Mouse (Mus musculus) Muller cell, postnatal 12 days (primary cell): ENCODE measurements around the gene Kcnq1.

Experiments used
- DNase-seq: peaks from one replicate; pipeline ENCODE4 v3.0.0-alpha.2; 2015; ENCODE audit errors: inconsistent ontology term

The Kcnq1 gene

DNA sequence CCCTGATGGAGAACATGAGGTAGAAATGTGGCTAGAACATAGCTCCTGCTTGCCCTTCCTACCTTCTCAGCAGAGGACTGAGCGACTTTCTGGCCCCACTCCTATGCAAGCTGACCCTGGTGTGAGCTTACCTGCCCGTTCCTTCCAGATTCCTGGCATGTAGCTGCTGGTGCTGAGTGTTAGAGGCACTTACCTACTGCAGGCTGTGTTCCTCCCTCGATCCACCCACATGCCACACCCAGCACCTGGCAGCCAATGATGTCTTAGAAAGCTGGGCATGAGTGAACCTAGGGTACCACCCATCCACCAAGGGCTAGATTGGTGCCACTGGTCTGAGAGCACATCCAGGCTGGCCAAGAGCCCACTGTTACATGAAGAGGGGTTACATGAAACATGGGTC is 12.3 kb upstream of the Kcnq1 start:
- no peak for DNase-seq

GRCm38 (mm10) chr7:143094592-143095553 is 11.3 kb upstream of the Kcnq1 start, which contains the start of gene Trpm5:
TSS of gene Trpm5 (minus strand) at chr7:143094642.
- DNase-seq: peak; percentile 40

DNA sequence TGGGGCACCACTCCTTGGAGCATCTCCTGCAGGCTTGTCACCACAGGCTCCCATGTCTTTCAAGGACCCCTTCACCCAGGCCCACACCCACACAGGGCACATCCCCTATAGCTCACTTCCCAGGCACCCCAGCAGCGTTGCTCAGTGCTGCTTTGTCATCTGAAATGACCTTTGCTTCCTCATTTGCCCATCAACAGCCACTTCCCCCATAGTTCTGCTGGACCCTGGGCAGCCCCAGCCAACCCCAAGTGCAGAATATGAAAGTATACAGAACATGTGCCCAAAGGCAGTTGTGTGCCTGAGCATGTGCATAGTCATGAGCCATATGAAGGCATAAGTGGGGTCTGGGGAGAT is 10.6 kb upstream of the Kcnq1 start:
- DNase-seq: no peak

- peak; percentile 59 for DNase-seq
Observed at GRCm38 (mm10) chr7:143100759-143101158, 5.4 kb upstream of the Kcnq1 start.

DNA sequence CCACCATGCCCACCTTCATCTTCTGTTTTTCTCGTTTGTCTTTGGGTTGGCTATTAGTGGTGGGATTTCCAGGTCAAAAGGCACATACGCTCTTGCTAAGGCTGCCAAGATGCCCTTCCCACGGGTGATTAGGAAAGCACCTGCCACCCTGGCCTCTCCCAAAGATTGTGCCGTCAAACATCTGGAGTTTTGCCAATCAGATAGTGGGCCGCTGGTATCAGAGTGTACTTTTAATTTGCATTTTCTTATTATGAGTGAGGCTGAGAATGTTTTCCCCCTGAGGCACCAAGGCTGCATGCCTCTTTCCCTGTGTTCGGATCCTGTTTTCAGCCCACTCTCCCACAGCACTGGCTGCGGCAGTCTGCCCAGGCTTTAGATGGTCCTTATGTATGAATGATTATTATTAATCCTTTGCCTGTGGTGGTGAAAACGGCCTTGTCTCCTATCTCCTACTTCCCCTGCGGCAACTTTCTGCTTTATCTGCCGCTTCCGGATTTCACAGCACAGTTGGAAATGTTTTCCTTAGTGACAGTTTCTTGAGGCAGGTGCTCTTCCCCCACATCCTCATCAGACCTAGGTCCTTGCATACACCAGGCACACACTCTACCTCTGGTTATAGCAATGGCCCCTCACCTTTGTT is 784 bp upstream of the Kcnq1 start:
- no peak for DNase-seq

- no peak for DNase-seq
Observed at GRCm38 (mm10) chr7:143106672-143107465, 707 bp downstream of the Kcnq1 start.

- no peak for DNase-seq
Observed at GRCm38 (mm10) chr7:143108200-143108599, 2.0 kb downstream of the Kcnq1 start.

DNA sequence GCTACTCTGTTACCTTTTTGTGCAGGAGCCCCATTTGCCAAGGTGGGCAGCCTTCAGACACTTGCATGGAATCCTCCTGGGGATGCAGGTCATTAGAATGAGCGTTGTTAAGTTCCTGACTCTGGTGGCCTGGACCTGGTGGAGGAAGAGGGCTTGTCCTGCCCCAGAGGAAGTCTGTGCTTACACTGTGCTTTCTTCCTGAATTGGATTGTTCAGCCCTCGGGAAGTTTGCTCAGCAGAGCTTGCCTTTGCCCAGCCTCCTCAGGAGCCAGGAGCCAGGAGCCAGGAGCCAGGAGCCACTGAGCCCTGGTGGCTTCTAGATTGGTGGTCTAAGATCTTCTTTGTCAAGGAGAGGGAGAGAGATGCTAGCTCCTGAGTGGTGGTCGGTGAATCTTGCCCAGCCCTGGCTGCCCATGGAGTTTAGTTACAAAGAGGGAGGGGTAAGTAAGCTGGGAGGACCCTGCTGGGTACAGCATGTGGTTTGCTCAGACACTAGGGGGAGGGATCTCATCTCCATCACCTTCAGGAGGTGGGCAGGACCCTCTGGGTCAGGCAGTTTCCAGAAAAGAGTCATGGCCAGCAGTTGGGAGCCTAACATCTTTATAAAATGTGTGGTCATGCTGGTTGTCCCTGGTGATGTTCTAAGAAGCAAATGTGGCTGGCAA is 3.0 kb downstream of the Kcnq1 start:
- no peak for DNase-seq

DNA sequence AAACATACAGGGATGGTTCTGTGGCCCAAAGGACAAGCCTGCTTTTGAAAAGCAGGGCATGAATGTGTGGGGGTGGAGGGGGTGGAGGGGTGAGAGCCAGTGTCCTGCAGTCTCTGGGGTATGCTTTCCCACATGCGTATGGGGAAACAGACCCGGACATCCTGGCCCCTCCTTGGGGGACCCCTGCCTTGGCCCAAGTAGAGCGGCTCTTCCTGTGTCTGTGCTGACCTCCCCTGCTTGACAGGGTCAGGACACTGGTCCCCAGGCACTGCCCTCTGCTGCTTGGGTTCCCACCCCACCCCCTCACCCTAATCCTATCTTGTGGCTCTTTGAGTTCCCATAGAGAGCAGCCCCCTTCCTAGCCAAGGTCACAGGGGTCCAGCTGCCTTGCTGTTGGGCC is 3.5 kb downstream of the Kcnq1 start:
- no peak for DNase-seq

- DNase-seq: no peak
Observed at GRCm38 (mm10) chr7:143110803-143111202, 4.6 kb downstream of the Kcnq1 start.

- DNase-seq: no peak
Observed at GRCm38 (mm10) chr7:143111719-143112118, 5.6 kb downstream of the Kcnq1 start.

DNA sequence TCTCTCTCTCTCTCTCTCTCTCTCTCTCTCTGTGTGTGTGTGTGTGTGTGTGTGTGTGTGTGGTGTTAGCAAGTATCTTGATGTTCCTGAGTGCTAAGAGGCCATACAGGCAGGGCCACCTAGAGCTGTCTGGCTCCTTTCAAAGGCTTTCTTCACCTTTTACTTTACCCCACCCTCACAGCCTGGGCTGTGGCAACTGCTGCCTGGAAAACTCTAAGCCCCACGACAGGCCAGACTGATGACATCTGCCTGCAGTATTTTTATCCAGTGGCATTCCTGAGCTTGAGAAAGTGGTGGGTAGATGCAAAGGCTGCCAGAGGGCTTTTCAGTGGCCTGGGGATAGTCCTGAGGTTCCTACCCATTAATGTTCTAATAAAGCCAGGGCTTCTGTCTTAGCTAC is 6.2 kb downstream of the Kcnq1 start:
- no peak for DNase-seq

- no peak for DNase-seq
Observed at GRCm38 (mm10) chr7:143114773-143115172, 8.6 kb downstream of the Kcnq1 start.

DNA sequence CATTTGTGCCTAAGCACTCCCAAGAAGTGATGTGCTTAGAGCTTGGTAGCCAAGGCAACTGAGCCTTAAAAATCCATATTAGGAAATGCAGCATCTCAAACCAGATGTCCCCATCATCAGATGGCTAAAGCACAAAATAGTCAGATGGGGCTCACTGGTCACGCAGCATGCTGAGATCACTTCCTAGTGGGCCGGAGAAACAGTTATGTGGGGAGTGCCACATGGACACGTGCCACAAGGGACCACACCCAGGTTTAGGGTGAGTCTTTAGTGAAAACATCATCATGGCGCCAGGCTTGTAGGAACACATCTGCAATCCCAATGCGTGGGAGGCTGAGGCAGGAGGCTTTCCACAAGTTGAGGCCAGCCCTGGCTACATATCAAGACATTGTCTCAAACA is 10.4 kb downstream of the Kcnq1 start:
- DNase-seq: no peak

- no peak for DNase-seq
Observed at GRCm38 (mm10) chr7:143119407-143119806, 13.2 kb downstream of the Kcnq1 start.

DNA sequence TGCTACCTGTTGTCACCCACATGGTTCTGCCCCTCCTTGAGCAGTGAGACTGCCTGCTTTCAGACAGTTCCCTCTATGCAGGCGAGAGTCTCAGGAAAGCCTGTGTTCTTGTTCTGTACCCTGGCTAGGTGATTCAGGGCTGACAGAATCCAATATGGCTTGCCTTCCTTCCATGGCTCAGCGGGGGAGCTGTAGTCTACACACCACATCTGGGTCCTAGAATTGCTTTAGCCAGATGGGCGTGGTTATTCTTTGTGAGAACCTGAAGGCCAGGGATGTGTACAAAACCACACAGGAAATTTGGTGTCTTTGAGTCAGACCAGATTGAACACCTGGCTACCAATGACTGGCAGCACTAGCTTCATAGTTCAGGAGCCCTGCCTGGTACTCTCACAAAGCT is 13.7 kb downstream of the Kcnq1 start:
- DNase-seq: no peak

- DNase-seq: no peak
Observed at GRCm38 (mm10) chr7:143122191-143122590, 16.0 kb downstream of the Kcnq1 start.

GRCm38 (mm10) chr7:143123876-143124669 is 17.9 kb downstream of the Kcnq1 start:
- peak; percentile 65 for DNase-seq

DNA sequence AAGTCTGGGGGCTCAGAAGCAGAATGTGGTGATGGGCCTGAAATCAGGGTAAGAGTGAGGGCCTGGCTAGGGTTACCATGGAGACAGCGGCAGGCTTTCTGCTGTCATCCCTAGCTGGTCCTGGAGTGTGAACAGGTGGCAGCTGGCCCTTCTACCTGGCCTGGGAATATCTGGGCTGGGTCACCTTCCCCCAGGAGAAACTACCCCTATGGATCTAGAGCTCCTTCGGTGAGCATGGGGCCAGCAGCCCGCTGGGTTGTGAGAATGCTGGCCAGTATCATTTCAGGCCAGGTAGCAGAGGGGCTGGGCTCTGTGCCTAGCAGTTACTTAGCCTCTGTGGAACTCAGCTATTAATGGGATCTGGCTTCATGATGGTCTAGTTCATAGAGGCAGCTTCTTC is 18.7 kb downstream of the Kcnq1 start:
- DNase-seq: no peak

- DNase-seq: no peak
Observed at GRCm38 (mm10) chr7:143132815-143133214, 26.7 kb downstream of the Kcnq1 start.

DNA sequence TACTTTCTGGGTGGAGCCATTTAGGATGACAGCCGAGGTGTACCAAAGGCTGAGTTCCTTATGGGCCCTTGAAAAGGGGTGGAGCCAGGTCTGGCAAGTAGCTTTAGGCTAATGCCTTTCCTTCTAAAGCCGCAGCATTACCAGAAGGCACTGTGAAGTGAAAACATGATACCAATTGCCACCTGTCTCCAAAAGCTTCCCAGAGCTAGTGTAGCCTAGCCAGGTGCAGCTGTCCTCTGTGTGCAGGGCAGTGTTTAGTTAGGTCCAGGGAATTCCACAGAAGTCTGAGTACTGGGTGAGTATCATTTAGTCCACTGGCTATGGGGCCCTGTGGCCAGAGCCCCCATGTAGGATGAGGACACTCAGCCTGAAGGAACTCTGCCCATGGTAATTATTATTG is 30.0 kb downstream of the Kcnq1 start:
- DNase-seq: no peak
